Comparison of ENCODE assay signal across 29 mouse cellular contexts in the genomic region with DNA sequence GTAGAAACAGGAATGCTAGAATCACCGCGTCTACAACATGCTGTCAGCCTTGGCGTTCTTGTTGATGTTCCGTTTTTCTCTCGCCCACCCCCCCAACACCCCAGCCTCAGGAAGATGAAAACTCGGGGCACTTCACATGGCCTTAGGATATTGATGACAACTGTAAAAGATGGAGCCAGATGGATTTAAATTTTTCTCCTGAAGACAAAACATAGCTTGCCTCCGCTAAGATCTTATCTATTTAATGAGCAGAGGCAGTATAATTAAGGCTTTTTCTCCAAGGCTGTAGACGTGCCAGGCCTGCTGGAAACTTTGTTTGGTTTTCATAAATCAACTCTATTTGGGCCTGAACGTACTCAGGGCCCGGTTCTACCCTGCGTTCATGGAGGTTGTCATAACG. TPM values are rescaled to one million over a fixed set of nuclear protein-coding genes. Genes with fewer than 3 reads are reported as not detected.
DNase-seq lines count a peak whose midpoint lies in the region; ATAC-seq and TF ChIP-seq lines count a peak whose summit lies in the region.
"Had no signal": no experiment of that assay in that cellular context is flagged by ENCODE, and none has a peak within 500 bp of the region (broad histone marks: within the 10 kb centered on the region; RNA-seq: fewer than 3 reads in every experiment).

No protein-coding gene starts in this region.

- TF ChIP-seq CTCF in kidney, postnatal 0 days (IDR thresholded peaks at IDR 0.05; ENCODE audit: low read depth), result no peak

- H3K4me3 ChIP-seq in embryonic facial prominence, embryonic 13.5 days, result no peak overlapping the region
- no peak overlapping the region for H3K4me3 ChIP-seq in embryonic facial prominence, embryonic 10.5 days
- H3K4me3 ChIP-seq in kidney, postnatal 0 days (replicated peaks; ENCODE audit: low read depth, low read length), result no peak overlapping the region
- H3K4me3 ChIP-seq in embryonic facial prominence, embryonic 14.5 days (ENCODE audit: low read depth, low read length), result no peak overlapping the region
- no peak overlapping the region for H3K4me3 ChIP-seq in limb, embryonic 12.5 days (replicated peaks)
- H3K4me3 ChIP-seq: embryonic facial prominence, embryonic 12.5 days; heart, adult 2 months; heart, embryonic 10.5 days; heart, embryonic 13.5 days had no signal

- 59% methylated on average over 12 of the region's 12 CpGs for WGBS in embryonic facial prominence, embryonic 13.5 days
- WGBS in embryonic facial prominence, embryonic 10.5 days, result 84% methylated on average over 12 of the region's 12 CpGs
- WGBS in kidney, postnatal 0 days, result 45% methylated on average over 12 of the region's 12 CpGs
- WGBS in embryonic facial prominence, embryonic 14.5 days, result 68% methylated on average over 12 of the region's 12 CpGs
- 69% methylated on average over 12 of the region's 12 CpGs for WGBS in limb, embryonic 12.5 days

- intact Hi-C loops in left cerebral cortex, postnatal 14 days (cut with DNase I), result no loop called here

- H3K36me3 ChIP-seq in embryonic facial prominence, embryonic 13.5 days, result no peaks in the 10 kb centered on the region
- H3K36me3 ChIP-seq in embryonic facial prominence, embryonic 10.5 days (replicated peaks), result no peaks in the 10 kb centered on the region
- H3K36me3 ChIP-seq in kidney, postnatal 0 days (ENCODE audit: insufficient read depth, low read length), result no peaks in the 10 kb centered on the region
- no peaks in the 10 kb centered on the region for H3K36me3 ChIP-seq in embryonic facial prominence, embryonic 14.5 days (ENCODE audit: control insufficient read depth, insufficient read depth, low read length)
- H3K36me3 ChIP-seq in limb, embryonic 12.5 days, result no peaks in the 10 kb centered on the region
- H3K36me3 ChIP-seq: embryonic facial prominence, embryonic 12.5 days; G1E; heart, embryonic 10.5 days; heart, embryonic 13.5 days had no signal

- H3K4me2 ChIP-seq in embryonic facial prominence, embryonic 13.5 days, result no peak overlapping the region
- H3K4me2 ChIP-seq in kidney, postnatal 0 days (ENCODE audit: low read length), result no peak overlapping the region
- no peak overlapping the region for H3K4me2 ChIP-seq in embryonic facial prominence, embryonic 14.5 days (ENCODE audit: low read depth, low read length)
- H3K4me2 ChIP-seq in limb, embryonic 12.5 days, result no peak overlapping the region
- H3K4me2 ChIP-seq: embryonic facial prominence, embryonic 12.5 days; heart, embryonic 13.5 days; hindbrain, embryonic 14.5 days had no signal

- DNase-seq in embryonic facial prominence, embryonic 10.5 days (ENCODE audit: low spot score), result no peak
- DNase-seq in kidney, postnatal 0 days (ENCODE audit: low spot score), result peak; percentile 64
- DNase-seq in kidney, adult 18-20 months, result no peak
- DNase-seq in embryonic facial prominence, embryonic 14.5 days (ENCODE audit: low spot score), result peak; percentile 51
- DNase-seq in left cerebral cortex, postnatal 14 days (ENCODE audit: low spot score in 2 of 2), result no peak
- DNase-seq in B cell, adult 2 months, result no peak
- DNase-seq: adrenal gland, postnatal 10 days; adrenal gland, postnatal 36 days; cerebellum, adult 18-20 months; cerebellum, adult 9-10 months; cerebellum, postnatal 14 days; forebrain, postnatal 0 days; gastrocnemius, postnatal 10 days; gastrocnemius, postnatal 36 days; heart, adult 2 months; heart, postnatal 14 days; heart, postnatal 4 days had no signal

- H3K4me1 ChIP-seq in embryonic facial prominence, embryonic 13.5 days, result peaks cover 53% of the 10 kb centered on the region
- peaks cover under 1% of the 10 kb centered on the region; the same call in 1 of the 2 replicates for H3K4me1 ChIP-seq in embryonic facial prominence, embryonic 10.5 days
- no peaks in the 10 kb centered on the region for H3K4me1 ChIP-seq in kidney, postnatal 0 days (replicated peaks; ENCODE audit: insufficient read depth, low read length)
- peaks cover 14% of the 10 kb centered on the region; the same call in 1 of the 2 replicates for H3K4me1 ChIP-seq in embryonic facial prominence, embryonic 14.5 days (ENCODE audit: control insufficient read depth, insufficient read depth, low read length)
- peaks cover 24% of the 10 kb centered on the region for H3K4me1 ChIP-seq in limb, embryonic 12.5 days (replicated peaks)
- H3K4me1 ChIP-seq: embryonic facial prominence, embryonic 12.5 days had no signal

- H3K9me3 ChIP-seq in embryonic facial prominence, embryonic 13.5 days, result no peaks in the 10 kb centered on the region
- no peaks in the 10 kb centered on the region for H3K9me3 ChIP-seq in embryonic facial prominence, embryonic 10.5 days
- no peaks in the 10 kb centered on the region for H3K9me3 ChIP-seq in kidney, postnatal 0 days (replicated peaks; ENCODE audit: low read length)
- no peaks in the 10 kb centered on the region for H3K9me3 ChIP-seq in embryonic facial prominence, embryonic 14.5 days (ENCODE audit: control insufficient read depth, low read length)
- H3K9me3 ChIP-seq in limb, embryonic 12.5 days, result no peaks in the 10 kb centered on the region
- H3K9me3 ChIP-seq: embryonic facial prominence, embryonic 12.5 days; heart, embryonic 10.5 days; heart, embryonic 13.5 days had no signal

- peak overlapping the region; percentile 66 for H3K27ac ChIP-seq in embryonic facial prominence, embryonic 13.5 days
- H3K27ac ChIP-seq in embryonic facial prominence, embryonic 10.5 days (replicated peaks), result no peak overlapping the region
- no peak overlapping the region; the same call in 1 of the 2 replicates for H3K27ac ChIP-seq in kidney, postnatal 0 days
- no peak overlapping the region for H3K27ac ChIP-seq in embryonic facial prominence, embryonic 14.5 days (replicated peaks; ENCODE audit: low read depth, low read length)
- H3K27ac ChIP-seq in limb, embryonic 12.5 days, result 0 out of 2 replicates have a peak overlapping the region, but pooled peaks have one; percentile 41
- H3K27ac ChIP-seq: embryonic facial prominence, embryonic 12.5 days; heart, adult 2 months; heart, embryonic 10.5 days; heart, embryonic 13.5 days; hindbrain, embryonic 14.5 days; hindbrain, postnatal 0 days had no signal

- ATAC-seq in embryonic facial prominence, embryonic 13.5 days (ENCODE audit: insufficient number of reproducible peaks, insufficient read depth, low FRiP score, low TSS enrichment, low read depth), result no peak
- ATAC-seq in kidney, postnatal 0 days (replicated peaks; ENCODE audit: low FRiP score, low read depth), result no peak; the same call in 1 of the 2 replicates
- no peak for ATAC-seq in embryonic facial prominence, embryonic 14.5 days (ENCODE audit: low read depth)
- ATAC-seq in limb, embryonic 12.5 days (ENCODE audit: insufficient number of reproducible peaks, insufficient read depth, low FRiP score, low TSS enrichment, low read depth), result no peak
- ATAC-seq: forebrain, embryonic 14.5 days; forebrain, postnatal 0 days; hindbrain, postnatal 0 days; Patski had no signal

- H3K27me3 ChIP-seq in embryonic facial prominence, embryonic 13.5 days, result no peaks in the 10 kb centered on the region
- no peaks in the 10 kb centered on the region for H3K27me3 ChIP-seq in embryonic facial prominence, embryonic 10.5 days (replicated peaks; ENCODE audit: low read depth, poor library complexity, severe bottlenecking)
- H3K27me3 ChIP-seq in kidney, postnatal 0 days (ENCODE audit: insufficient read depth, low read length), result no peaks in the 10 kb centered on the region
- no peaks in the 10 kb centered on the region for H3K27me3 ChIP-seq in embryonic facial prominence, embryonic 14.5 days (replicated peaks; ENCODE audit: control insufficient read depth, insufficient read depth, low read length)
- no peaks in the 10 kb centered on the region for H3K27me3 ChIP-seq in limb, embryonic 12.5 days
- H3K27me3 ChIP-seq: embryonic facial prominence, embryonic 12.5 days; Patski had no signal

- H3K9ac ChIP-seq in embryonic facial prominence, embryonic 13.5 days, result no peak overlapping the region
- no peak overlapping the region for H3K9ac ChIP-seq in kidney, postnatal 0 days (ENCODE audit: low read depth, low read length)
- no peak overlapping the region for H3K9ac ChIP-seq in embryonic facial prominence, embryonic 14.5 days (ENCODE audit: low read depth, low read length)
- H3K9ac ChIP-seq in limb, embryonic 12.5 days (replicated peaks), result no peak overlapping the region
- H3K9ac ChIP-seq: embryonic facial prominence, embryonic 12.5 days; forebrain, postnatal 0 days; heart, embryonic 13.5 days; hindbrain, embryonic 14.5 days had no signal

RNA-seq across cellular contexts. Expression of a gene that starts 48.0 kb away (rescaled TPM):
- 589 and 679 TPM in 2 replicates for polyA plus RNA-seq in embryonic facial prominence, embryonic 13.5 days (2015; fragmentation: Nextera tagmentation; extraction: Ambion mirVana)
- polyA plus RNA-seq in embryonic facial prominence, embryonic 10.5 days (2016; fragmentation: Nextera tagmentation; extraction: Ambion mirVana), result 23.8 and 40.2 TPM in 2 replicates
- polyA plus RNA-seq in kidney, postnatal 0 days (2015; fragmentation: Nextera tagmentation; extraction: Ambion mirVana), result 76.4 and 88.1 TPM in 2 replicates
- polyA plus RNA-seq in embryonic facial prominence, embryonic 14.5 days (2014; fragmentation: Nextera tagmentation; extraction: Ambion mirVana), result 126 and 202 TPM in 2 replicates
- 342 and 397 TPM in 2 replicates for polyA plus RNA-seq in limb, embryonic 12.5 days (2016; fragmentation: Nextera tagmentation; extraction: Ambion mirVana)
- total RNA-seq in left cerebral cortex, postnatal 14 days (2021), result 100 to 1,000 TPM; 125 to 136 TPM
- total RNA-seq: CH12.LX; G1E; granulocyte monocyte progenitor cell, adult 5-6 weeks had no signal
- polyA plus RNA-seq: G1E had no signal

Comparison
In these comparisons a context has a peak if more than half of its experiments do, and no peak if none do; other contexts are left out.
1. H3K27ac ChIP-seq: peak in embryonic facial prominence, embryonic 13.5 days (single experiment) and limb, embryonic 12.5 days (single experiment); none in embryonic facial prominence, embryonic 10.5 days (single experiment), kidney, postnatal 0 days (single experiment) and embryonic facial prominence, embryonic 14.5 days (single experiment).
2. DNase-seq: peak in kidney, postnatal 0 days (single experiment) and embryonic facial prominence, embryonic 14.5 days (single experiment); none in embryonic facial prominence, embryonic 10.5 days (single experiment), kidney, adult 18-20 months (single experiment), left cerebral cortex, postnatal 14 days (0 of 2) and B cell, adult 2 months (0 of 2).